Mouse (Mus musculus) left cerebral cortex, postnatal 14 days (tissue): ENCODE measurements around the gene Ctsh. TPM values are rescaled to one million over a fixed set of nuclear protein-coding genes. Genes with fewer than 3 reads are reported as not detected.

Source experiments
- total RNA-seq, 2 experiments: library from RNA; stranded (reverse); gene quantifications; 2 replicates each; pipeline ENCODE4 v1.2.3; 2021

The Ctsh gene
- total RNA-seq, 2 experiments from 2014 or later: 22.4 to 27.7 TPM

Other genes with a start within 250 kb of the Ctsh start
- 100 to 1,000 TPM; 146 to 187 TPM for gene Rasgrf1, start 144.2 kb upstream of the Ctsh start, total RNA-seq
- gene Morf4l1, start 60.6 kb downstream of the Ctsh start, total RNA-seq: 100 to 1,000 TPM; 376 to 382 TPM
- 1 to 10 TPM; 1.0 to 1.5 TPM for gene Adamts7, start 108.9 kb downstream of the Ctsh start, total RNA-seq
- gene Tbc1d2b, start 216.7 kb downstream of the Ctsh start, total RNA-seq: 10 to 100 TPM in 1 of 2 experiments, 1 to 10 TPM in 1; 9.2 to 15.6 TPM